Mouse (Mus musculus): ENCODE measurements around the gene Ep400.

Gene Ep400

DNA sequence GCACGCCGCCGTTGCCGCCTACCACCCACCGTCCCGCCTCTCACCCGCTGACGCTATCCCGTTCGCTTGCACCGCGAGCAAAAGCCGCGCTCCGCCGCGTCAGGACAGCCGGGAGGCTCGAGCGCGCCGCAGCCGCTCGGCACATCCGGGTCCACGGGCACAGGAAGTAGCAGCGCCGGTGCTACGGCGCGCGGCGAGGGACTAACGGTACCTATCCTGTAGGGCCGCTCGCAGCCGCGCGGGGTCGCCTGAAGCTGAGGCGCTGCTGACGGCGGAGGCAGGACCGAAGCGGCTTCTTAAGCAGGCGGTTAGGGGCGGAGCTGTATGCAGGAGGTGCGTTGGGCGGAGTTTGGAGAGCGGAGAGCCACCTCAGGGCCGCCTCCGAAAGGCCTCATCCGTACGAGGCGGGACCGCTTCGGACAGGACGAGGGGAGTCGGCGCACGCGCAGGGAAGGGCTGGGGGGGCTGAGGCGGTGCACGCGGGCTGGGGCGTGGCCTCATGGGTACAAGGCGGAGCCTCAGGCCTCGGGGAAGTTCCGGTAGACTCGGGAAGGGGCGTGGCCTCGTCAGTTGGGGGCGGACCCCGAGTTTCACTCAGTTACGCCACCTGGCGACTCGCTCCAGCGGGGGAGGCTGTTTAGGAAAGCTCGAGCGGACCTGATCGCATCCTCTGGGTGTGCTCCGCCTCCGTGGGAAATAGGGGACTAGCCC, at the start of gene Ep400:
TSS of gene Ep400 (minus strand) at position 270 of the 711 bp plus-strand sequence.
- DNase-seq (ENCODE audit: extremely low read depth, low read depth), result peak; percentile 93

DNA sequence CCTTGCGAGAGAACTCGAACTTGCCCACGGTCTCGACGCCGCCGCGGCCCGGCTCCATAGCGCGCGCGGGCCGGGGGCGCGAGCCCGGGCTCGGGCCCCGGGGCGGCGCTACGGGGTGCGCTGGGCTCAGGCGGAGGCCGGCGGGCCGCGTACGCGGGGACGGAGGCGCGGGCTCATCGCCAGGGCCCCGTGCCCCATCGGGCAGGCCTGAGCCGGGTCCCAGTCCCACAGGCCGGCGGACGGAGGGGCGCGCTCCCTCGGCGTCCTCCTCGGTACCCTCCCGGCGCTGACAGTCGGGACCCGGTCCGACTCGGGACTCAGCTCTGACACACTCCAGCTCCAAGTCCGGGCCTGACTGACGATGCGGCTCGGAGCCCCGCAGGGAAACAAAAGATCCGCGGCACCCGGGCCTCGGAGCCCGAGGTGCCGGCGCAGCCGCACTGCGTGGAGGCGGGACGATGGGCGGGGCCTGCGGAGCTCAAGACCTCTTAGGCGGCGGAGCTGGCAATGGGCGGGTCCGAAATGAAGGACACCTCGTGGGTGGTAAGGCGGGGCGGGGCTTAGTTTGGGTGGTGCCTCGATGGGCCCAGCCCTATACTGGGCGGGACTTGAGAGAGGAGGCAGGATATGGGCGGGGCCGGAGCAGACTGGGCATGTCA, 39.3 kb upstream of the Ep400 start, which contains the start of gene Ulk1:
TSS of gene Ulk1 (minus strand) at position 431 of the 659 bp plus-strand sequence.
- peak; percentile 84 for DNase-seq (ENCODE audit: extremely low read depth, low read depth)

DNA sequence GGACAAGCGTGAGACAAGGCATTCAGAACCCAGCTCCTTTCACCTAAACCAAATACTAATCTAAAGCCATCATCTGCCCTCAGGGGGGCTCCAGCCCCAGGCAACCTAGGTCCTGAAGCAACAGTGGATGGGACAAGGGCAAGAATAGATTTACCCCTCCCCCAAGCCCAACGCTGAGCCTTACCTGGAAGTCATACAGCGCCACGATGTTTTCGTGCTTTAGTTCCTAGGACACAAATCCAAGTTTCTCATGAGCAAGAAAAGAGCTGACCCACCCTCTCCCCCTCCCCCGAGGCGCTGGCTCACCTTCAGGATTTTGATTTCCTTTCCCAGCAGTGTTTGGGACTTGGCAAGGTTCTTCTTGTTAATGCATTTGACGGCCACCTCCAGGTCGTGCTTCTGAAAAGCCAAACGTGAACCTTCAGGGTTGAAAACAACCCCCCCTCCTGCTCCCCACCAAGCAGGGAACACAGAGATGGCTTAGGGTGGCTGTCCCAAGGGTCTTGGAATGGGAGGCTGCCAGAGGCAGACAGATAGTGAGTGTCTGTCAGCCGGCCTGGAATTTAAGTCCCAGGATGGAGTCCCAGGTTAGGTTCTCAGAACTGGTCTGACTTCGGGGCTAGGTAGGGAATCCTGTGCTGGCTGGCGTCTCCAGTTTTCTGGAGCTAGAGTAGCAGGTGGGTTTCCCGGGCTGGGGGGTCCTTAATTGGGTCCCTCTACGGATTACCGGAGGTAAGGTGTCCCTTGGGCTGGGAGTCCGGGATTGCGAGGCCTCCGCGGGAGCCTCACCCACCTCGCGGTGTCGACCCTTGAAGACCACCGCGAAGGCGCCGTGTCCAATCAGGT, 38.5 kb upstream of the Ep400 start:
- peak; percentile 8 for DNase-seq (ENCODE audit: extremely low read depth, low read depth)

DNA sequence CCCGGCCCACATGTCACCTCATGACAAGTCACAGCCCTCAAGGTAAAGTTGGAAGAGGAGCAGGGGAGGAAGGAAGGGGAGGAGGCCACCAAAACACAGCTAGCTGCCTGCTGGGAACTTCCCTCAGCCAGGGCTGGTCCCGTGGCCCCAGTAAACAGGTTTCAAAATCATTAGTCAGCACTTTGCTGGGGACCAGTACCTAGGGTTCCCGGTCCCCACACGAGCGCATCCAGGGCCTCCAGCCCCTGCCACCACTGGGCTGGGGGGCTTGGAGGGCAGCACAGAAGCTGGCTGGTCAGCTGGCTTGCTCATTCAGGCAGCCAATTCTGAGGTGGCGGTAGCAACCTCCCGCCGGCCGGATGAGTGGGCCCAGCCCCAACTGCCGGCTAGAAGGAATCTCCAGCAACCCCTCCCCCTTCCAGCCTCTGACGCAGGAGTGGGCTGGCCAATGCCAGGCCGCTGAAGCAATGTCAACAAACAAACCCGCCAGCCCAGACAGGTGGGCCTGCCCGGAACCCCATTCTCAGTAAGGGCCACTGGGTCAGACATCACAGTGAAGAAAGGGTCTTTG, 37.6 kb upstream of the Ep400 start:
- peak; percentile 33 for DNase-seq (ENCODE audit: extremely low read depth, low read depth)

DNA sequence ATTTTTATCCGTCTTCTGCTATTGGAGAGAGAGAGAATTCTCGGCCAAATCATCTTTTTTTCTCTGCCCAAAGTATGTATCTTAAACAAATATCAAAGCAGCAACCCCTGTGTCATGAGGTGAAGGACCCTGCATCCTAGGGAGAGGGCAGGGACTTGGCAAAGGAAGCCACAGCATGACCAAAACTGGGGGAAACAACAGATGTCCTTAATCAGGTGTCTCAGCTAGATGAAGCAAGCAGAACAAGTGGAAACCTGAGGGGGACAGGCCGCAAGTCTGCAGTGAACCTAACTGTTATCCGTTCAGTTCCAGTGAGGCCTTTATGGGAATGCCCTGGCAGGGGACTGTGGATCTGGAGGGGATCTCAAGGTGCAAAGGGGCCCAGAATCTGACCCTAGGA, 36.9 kb upstream of the Ep400 start:
- DNase-seq (ENCODE audit: extremely low read depth, low read depth), result no peak

DNA sequence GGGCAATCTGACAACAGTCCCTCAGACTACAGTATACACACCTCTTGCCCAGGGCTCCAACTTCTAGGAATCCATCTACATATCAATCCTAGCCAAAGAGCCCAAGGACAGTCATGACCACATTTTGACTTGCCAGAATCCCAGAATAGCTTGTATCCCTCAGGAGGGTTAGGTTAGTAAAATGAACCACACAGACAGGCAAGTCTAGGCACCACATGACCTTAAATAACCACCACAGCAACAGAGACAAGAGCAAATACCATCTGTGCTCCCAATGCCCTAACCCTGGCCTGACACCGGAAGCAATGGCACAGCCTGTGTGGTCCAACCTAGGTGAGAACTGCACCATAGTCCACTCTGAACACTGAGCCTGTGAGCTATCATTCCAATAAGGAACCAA, 36.2 kb upstream of the Ep400 start:
- no peak for DNase-seq (ENCODE audit: extremely low read depth, low read depth)

DNA sequence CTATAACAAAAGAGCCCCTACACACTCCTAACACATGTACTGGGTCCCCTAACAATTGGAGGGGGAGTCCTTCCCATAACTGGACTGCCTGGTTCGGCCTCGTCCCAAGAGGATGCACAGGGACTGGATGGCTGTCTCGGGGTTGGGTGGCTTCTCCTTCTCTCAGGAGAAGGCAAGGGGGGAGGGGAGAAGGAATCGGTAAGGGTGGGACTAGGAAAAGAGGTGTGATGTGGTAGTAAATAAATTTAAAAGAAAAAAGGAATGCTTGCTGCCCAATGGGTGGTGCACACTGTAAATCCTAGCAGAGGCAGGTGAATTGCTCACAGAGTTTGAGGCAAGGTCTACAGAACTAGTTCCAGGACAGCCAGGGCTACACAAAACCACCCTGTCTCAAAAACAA, 35.6 kb upstream of the Ep400 start:
- DNase-seq (ENCODE audit: extremely low read depth, low read depth), result no peak

DNA sequence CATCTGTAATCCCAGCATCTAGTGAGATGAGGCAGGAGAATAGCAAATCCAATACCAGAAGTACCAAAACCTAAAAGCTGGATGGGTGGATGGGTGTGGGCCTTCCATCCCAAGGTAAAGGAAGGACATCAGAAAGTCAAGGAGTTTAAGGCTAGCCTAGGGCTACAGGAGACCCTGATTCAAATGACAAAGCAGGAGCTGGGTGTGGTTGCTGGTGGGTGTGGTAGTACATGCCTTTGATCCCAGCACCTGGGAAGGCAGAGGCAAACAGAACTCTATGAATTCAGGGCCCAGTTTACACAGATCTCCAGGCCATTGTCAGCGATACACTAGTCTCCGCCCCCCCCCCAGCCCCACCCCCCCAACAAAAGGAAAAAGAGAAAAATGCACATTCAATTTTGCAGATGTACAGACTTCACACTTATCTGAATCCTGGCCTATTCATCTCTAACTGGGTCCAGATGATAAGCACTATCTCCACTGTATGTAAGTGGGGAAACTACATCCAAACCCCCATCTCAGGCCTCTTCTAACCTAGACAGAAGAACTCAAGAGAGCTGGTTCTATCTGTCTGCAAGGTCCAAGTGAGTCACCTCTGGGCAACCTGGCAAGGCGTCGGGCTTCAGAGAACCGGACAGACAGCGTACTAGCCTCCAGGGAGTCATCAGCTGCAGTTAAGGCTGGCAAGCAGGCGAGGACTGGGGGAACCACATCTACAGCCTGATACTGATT, 33.7 kb upstream of the Ep400 start:
- no peak for DNase-seq (ENCODE audit: extremely low read depth, low read depth)

DNA sequence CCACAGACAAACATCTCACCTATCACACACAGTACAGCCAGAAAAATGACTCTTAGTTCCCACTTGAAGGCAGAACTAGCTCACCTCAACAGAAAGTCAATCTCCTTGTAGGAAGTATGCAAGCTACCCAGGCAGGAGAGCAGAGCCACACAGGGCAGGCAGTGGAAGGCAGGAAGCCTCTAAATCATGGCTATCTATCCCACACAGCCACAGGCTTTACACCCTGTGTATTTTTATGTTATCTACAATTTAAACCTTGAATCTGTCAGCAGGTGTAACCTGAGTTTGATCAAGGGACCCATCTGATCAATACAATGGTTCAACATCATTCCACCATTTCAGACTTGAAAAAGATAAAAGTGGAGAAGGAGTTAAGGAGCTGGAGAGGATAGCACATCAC, 32.3 kb upstream of the Ep400 start:
- no peak for DNase-seq (ENCODE audit: extremely low read depth, low read depth)

DNA sequence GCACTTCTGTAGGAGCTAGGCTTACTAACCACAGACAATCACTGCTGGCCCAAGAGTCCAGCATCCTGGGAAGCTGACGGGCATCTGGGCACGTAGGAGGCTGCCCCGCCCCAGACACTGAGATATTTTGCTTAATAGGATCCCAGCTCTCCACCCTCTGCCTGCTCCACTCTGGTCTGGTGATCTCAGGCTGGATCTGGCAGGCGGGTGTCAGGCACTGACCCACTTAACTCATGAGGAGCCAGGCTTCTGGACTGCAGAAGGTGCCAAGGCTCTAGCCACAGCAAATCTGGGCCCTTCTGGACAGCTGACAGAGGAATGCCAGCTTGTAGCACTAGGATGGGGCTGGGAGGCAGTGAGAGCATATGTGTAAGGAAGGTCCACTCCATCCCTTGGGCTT, 31.7 kb upstream of the Ep400 start:
- DNase-seq (ENCODE audit: extremely low read depth, low read depth), result no peak

DNA sequence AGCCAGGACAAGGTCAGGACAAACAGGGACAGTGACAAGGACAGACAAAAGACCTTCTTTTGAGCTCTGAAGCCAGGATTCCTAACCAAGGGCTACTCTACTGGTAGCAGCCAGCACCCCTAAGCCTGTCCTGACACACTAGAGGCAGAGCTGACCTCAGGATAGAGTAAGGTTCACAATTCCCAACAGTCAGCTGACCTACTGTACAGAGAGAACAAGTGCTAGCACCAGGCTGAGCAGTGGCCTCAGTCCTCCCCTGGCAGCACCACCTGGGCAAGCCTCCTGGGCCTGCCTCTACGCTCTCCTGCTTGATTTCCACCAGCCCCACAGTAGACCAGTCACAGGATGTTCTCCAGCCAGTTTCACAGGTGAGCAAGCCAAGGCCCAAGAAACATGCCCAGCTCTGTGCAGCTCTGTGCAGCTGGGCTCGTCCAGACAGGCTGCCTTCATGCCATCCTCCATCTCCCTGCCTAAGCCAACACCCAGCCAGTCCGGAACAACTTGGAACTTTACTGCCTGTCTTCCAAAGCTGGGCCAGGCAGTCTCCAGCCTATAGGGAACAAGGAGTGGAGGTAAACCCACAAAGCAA, 30.6 kb upstream of the Ep400 start:
- no peak for DNase-seq (ENCODE audit: extremely low read depth, low read depth)

DNA sequence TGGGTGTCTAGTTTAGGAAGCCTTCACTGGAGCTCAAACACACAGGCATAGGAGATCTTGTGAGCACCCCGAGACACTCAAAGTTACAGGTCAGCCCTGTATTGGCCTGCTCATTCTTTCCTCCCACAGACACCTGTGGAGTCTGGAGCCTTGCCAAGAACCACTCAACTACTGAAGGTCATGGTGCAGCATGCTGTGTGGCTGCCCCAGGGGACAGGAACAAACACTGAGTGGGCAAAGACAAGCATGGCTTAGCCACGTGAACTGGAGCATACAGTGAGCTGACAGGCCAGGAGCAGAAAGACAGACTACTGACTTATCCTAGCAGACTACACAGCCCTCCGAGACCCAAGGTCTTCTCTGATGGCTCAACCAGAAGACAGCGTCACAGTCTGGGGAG, 27.2 kb upstream of the Ep400 start:
- no peak for DNase-seq (ENCODE audit: extremely low read depth, low read depth)

DNA sequence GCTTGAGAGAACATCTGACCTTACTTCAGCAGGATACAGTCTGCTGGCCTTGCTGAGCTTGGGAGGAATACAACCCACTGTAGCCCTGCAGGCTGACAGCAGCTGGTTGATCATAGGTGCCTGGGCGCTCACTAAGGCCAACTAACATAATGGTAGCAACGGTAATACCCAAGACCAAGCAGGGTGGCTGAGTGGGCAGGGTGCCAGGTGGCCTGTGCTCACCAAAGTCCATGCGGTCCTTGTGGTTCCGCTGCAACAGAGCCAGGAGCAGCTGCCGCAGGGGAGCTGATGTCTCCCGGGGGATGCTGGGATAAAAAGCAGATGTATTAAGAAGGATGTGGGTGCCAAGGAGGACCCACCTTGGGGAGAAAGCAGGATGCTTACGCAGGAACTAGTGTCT, 23.8 kb upstream of the Ep400 start:
- DNase-seq (ENCODE audit: extremely low read depth, low read depth), result no peak

DNA sequence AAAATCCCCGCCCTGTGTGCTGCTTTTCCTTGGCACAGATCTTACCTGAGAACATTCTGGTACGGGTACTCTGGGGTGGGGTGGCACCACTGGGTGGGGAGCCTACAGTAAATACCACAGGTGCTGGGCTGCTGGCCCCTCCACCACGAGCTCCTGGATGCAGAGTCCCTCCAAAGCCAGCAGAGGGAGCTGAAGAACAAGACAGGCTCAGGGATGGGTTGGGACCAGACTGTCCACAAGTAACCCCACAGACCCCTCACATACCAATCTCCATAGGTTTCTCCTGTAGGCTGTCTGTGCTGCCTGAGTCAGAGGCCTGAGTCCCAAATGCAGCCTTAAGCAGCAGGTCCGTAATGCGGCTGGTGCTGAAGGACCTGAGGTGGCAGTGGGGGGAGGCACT, 18.2 kb upstream of the Ep400 start:
- no peak for DNase-seq (ENCODE audit: extremely low read depth, low read depth)

DNA sequence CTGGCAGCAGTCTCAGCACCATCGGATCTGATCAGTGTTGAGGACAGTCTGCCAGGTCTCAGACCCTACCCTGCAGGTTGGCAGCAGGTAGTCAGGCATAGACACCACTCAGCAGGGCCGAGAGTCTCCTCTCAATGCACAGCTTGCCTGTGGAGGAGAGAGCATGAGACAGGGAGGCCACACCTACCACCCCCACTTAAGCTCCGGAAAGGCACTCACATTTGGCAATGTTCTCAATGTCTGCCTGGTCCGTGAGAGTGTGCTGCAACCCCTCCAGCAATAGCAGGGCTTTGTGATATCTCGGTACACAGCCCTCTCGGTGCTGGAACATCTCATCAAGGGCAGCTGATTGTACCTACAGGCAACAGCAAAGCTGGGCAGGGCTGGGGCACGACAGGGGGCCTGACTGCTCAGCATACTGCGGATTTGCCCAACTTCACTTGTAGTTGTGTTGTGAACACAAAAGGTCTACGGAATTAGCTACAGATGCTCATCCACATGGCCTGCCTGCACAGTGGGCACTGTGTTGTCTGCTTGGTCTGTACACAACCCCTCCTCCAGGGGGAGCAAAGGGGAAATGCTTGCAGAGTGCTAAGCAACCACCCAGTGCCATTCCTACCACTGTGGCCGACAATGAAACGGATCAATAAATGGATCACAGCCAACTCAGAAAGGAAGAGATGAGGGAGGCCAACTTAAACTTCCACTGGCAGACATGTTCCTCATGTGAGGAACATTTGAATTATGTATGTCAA, 15.7 kb upstream of the Ep400 start:
- DNase-seq (ENCODE audit: extremely low read depth, low read depth), result no peak

DNA sequence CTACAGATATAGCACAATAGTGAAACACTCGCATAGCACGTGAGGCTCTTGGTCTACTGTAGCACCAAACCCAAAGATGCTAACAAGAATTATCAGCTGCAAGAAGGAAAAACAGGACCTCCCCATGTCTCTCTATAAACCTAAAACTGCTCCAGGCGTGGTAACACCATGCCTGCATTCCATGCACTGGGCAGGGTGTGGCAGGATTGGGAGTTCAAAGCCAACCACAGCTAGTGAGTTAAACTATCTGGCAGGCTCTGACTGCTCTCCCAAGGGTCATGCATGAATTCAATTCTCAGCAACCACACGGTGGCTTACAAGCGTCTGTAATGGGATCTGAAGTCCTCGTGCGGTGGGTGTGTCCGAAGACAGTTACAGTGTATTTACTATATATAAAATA, 12.6 kb upstream of the Ep400 start:
- DNase-seq (ENCODE audit: extremely low read depth, low read depth), result no peak

DNA sequence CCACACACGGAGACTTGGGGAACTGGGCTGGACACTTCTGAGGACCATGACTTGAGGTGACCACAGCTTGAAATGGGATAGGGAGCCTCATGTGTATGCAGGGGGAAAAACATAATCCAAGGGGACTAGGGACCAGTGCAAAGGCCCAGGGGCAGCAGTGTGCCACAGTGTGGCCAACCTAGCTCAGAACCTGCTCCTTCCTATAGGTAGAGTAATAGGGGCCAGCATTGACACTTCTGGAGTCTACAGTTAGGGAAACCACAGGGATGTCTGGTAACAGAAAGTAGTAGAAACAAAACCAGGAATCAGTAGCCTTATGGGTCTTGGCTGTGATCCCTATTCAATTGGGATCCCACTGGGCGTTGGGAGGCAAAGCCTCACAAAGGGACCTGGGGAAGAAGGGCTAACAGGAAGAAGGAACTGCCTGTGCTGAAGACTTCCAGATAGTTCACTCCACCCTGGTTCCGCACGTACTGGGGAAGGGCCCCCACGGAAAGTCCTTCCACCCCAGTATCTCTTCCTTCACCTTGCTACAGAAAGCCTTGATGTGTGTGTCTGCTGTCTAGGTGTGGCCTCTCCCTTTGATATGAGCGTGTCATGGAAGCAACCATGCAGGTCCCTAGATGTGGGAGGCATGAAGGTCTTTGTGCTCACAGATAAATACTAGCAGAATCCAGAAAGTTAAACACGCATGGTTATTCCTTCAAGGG, 11.2 kb upstream of the Ep400 start:
- no peak for DNase-seq (ENCODE audit: extremely low read depth, low read depth)

DNA sequence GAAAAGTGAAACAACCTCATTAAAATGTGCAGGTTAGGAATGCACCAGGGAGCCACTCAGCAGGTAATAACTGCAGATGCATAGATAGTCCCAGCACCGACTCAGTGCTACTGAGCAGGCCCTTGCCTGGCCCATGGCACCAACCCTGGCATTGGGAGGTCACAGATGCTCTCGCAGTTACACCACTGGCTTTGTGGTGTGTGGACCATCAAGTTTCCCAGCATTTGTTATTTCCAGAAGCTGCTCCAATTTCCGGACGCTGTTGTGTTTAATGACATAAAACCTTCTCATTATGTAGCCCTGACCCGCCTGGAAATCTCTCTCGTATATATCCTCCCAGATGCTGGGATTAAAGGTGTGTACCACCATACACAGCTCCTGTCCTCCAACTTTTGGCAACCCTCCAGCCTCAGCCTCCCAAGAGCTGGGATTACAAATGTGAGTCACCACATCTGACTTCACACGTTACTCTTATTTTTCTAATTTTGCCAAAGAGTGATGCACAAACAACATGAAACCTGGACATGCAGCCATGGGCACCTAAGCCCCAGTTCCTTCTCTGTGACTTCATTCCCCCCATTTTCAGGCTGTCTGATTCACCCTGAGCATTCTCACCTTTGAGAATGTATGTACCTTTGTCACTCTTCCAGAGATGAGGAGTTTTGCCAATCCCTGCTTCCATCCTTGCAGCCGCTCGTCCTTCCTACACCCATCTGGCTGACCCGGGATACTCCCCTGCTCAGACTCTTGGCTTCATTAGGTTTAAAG, 10.4 kb upstream of the Ep400 start:
- DNase-seq (ENCODE audit: extremely low read depth, low read depth), result no peak
